Mouse (Mus musculus) ES-E14 (cell line): ENCODE data around the gene Zfp451. TPM values are rescaled to one million over a fixed set of nuclear protein-coding genes. Genes with fewer than 3 reads are reported as not detected.

Experiments used
- DNase-seq: peaks from one replicate; pipeline ENCODE4 v3.0.0-alpha.2; 2013; ENCODE audit warnings: low read depth, low spot score
- H3K27ac ChIP-seq: 2 replicates; pipeline ENCODE4 v1.5.1; 2012; ENCODE audit warnings: low read depth, mild to moderate bottlenecking, low read length, moderate library complexity, mixed read lengths; ENCODE audit not compliant: poor library complexity, insufficient read depth, severe bottlenecking
- H3K36me3 ChIP-seq: 2 replicates; pipeline ENCODE4 v1.6.1; 2012; ENCODE audit warnings: mild to moderate bottlenecking, low read length, moderate library complexity, mixed read lengths; ENCODE audit not compliant: control insufficient read depth, poor library complexity, insufficient read depth, severe bottlenecking
- H3K4me1 ChIP-seq, 2 experiments: fragments of 150-350 bp in 1 of 2; sonication (generic) in 1 of 2; 2 replicates each; pipeline ENCODE4 v1.6.1; 2012; ENCODE audit warnings: low read length in 2 of 2, mild to moderate bottlenecking in 1 of 2, mixed read lengths in 1 of 2; ENCODE audit not compliant: control insufficient read depth in 2 of 2, insufficient read depth in 2 of 2, poor library complexity in 1 of 2
- H3K4me3 ChIP-seq, 2 experiments: fragments of 150-350 bp in 1 of 2; sonication (generic) in 1 of 2; 2 replicates each; pipeline ENCODE4 v1.5.1; 2012; ENCODE audit warnings: low read length in 2 of 2, low read depth in 1 of 2, mild to moderate bottlenecking in 1 of 2, mixed read lengths in 1 of 2; ENCODE audit not compliant: insufficient read depth in 1 of 2, poor library complexity in 1 of 2, severe bottlenecking in 1 of 2
- H3K9ac ChIP-seq: 2 replicates; pipeline ENCODE4 v1.6.1; 2012; ENCODE audit warnings: low read depth, mild to moderate bottlenecking, low read length, mixed read lengths; ENCODE audit not compliant: poor library complexity, insufficient read depth, severe bottlenecking
- H3K9me3 ChIP-seq: fragments of 150-350 bp; sonication (generic); 2 replicates; pipeline ENCODE4 v1.6.1; 2012; ENCODE audit warnings: low read depth, mild to moderate bottlenecking, low read length; ENCODE audit not compliant: control insufficient read depth, insufficient read depth
- CHD2 ChIP-seq: IDR thresholded peaks from 2 replicates; pipeline ENCODE4 v1.6.1; 2014; ENCODE audit warnings: mild to moderate bottlenecking, low read depth, low read length, inconsistent platforms
- HCFC1 ChIP-seq: IDR thresholded peaks from 2 replicates; pipeline ENCODE4 v1.6.1; 2012; ENCODE audit warnings: low read length, inconsistent platforms, borderline replicate concordance; ENCODE audit not compliant: insufficient read depth
- MAFK ChIP-seq: IDR thresholded peaks from 2 replicates; pipeline ENCODE4 v1.6.1; 2014; ENCODE audit warnings: mild to moderate bottlenecking, low read depth, low read length, inconsistent platforms; ENCODE audit not compliant: insufficient read depth
- ZC3H11A ChIP-seq: IDR thresholded peaks from 2 replicates; pipeline ENCODE4 v1.6.1; 2012; ENCODE audit warnings: low read depth, mild to moderate bottlenecking, inconsistent platforms, low read length, borderline replicate concordance
- ZNF384 ChIP-seq: IDR thresholded peaks from 2 replicates; pipeline ENCODE4 v1.6.1; 2012; ENCODE audit warnings: low read depth, low read length, inconsistent platforms
- in situ Hi-C, 2 experiments: fragments of 600-800 bp; cut with MboI; formaldehyde crosslinking; loops; one replicate each; pipeline ENCODE4 v1.15.1; 2025; ENCODE audit warnings: low sequenced_read_pairs in 2 of 2, inconsistent platforms in 1 of 2; ENCODE audit not compliant: unreplicated experiment in 2 of 2
- total RNA-seq: library from RNA; depleted of rRNA; stranded (reverse); fragments of 300-350 nt; gene quantifications from 2 replicates; pipeline ENCODE4 v1.2.3, GENCODE M21; 2012

Gene Zfp451
- total RNA-seq, 1 experiment, result 27.7 TPM

DNA sequence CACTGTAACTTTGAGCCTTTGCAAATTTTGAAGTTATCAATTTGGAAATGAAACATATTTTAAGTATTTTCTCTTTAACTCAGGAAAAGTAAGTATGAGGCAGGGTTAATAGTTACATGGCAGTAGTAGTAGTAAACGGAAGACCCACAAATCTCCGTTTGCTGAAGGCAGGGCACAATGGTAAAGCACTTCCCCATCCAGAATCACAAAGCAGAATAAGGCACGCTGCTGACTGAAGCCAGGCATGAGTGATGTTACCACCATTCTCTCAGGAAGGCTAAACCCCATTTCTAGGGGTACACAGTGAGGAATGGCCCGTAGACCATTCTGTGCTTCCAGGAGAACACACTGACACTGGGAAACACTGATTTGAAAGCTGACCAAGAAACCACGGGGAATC lies 26.3 kb downstream of the Zfp451 start:
- no peak for DNase-seq
- peaks cover 0 to 2% of the 10 kb centered on the region in 2 experiments; a peak in 1 of 4 replicates for H3K4me1 ChIP-seq
- no peaks in the 10 kb centered on the region for H3K9me3 ChIP-seq
- in situ Hi-C loops, result no loop called here
- no peak overlapping the region for H3K27ac ChIP-seq
- H3K4me3 ChIP-seq, result no peak overlapping the region
- no peak overlapping the region for H3K9ac ChIP-seq
- no peak for TF ChIP-seq MAFK
- TF ChIP-seq ZNF384, result no peak
- no peak for TF ChIP-seq CHD2
- TF ChIP-seq ZC3H11A, result no peak
- no peak for TF ChIP-seq HCFC1
- H3K36me3 ChIP-seq, result peaks cover 6% of the 10 kb centered on the region

DNA sequence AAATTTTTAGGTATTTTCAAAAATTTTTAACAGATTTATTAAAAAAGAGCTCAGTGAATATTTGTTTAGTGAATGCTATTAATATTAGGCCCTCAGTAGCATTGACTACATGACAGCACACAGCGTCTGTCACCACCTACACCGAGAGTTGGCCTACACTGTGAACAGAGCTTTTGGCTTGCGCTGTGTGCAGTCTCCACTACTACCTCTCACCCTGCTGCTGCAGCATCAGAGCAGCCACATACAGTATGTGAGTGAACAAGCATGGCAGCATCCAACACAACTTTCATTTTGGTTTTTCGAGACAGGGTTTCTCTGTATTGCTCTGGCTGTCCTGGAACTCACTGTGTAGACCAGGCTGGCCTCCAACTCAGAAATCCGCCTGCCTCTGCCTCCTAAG lies 29.8 kb downstream of the Zfp451 start:
- H3K27ac ChIP-seq, result no peak overlapping the region; the same call in 1 of the 2 replicates
- DNase-seq, result no peak
- no peak overlapping the region for H3K9ac ChIP-seq

DNA sequence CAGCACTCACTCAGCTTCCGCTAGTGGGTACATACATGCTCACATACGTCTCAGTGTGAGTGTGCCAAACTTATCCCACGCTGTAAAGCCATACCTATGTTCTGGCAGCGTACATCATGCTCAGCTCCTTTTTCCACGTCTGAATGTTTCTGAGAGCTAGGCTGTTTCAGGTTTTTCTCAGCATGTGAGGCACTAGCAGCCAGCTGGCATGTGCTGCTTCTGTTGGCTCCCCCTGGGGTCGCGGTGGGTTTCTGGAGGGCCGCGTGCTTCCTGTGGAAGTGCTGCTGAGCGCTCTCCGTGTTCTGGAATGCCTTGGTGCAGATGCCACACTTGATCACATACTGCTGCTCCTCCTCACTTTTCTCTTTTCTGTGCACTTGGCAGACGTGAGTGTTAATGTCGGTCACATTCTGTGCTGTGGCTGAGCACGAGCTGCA lies 38.2 kb downstream of the Zfp451 start:
- Histone ChIP-seq H3K9me3 (no peaks in the 10 kb centered on the region), H3K9ac (no peak overlapping the region), H3K4me3 (no peak overlapping the region), H3K36me3 (peaks cover 17% of the 10 kb centered on the region), H3K27ac (no peak overlapping the region), H3K4me1 (0 out of 4 replicates have a peak, but pooled peaks cover 0 to 3% of the 10 kb centered on the region in 2 experiments)
- DNase-seq, result no peak
- TF ChIP-seq ZNF384 (no peak), CHD2 (no peak), HCFC1 (no peak), ZC3H11A (no peak), MAFK (no peak)
- in situ Hi-C loops, result no loop called here

More for the DNA sequence above, 29.8 kb downstream of the Zfp451 start:
- Histone ChIP-seq H3K36me3 (peaks cover 9% of the 10 kb centered on the region), H3K4me1 (peaks cover 2% of the 10 kb centered on the region in 2 experiments; a peak in 1 of 4 replicates), H3K9me3 (no peaks in the 10 kb centered on the region), H3K4me3 (no peak overlapping the region)
- in situ Hi-C loops, result no loop called here
- TF ChIP-seq HCFC1, result no peak
- no peak for TF ChIP-seq CHD2
- no peak for TF ChIP-seq MAFK
- no peak for TF ChIP-seq ZC3H11A
- no peak for TF ChIP-seq ZNF384

DNA sequence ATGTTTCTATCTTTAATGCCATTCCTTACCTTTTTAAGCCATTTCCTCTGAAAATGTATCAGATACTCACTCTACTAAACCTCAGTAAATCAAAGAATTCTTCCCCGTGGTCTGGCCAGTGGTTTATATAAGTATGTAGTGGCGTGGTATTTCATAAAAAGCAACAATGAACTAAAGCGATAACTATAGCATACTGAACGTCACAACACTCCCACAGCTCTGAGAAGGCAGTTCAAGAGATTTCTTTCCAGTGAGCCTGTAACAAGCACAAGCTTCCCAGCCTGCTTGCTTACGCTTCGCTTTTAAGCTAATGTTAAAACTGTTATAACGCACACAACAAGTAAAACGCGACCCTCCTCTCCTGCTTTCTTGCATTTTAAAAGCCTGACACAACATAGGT lies 42.3 kb downstream of the Zfp451 start:
- in situ Hi-C loops, result no loop called here
- no peak overlapping the region for H3K9ac ChIP-seq
- H3K36me3 ChIP-seq, result peaks cover 23% of the 10 kb centered on the region
- no peak overlapping the region for H3K4me3 ChIP-seq
- TF ChIP-seq MAFK (no peak), ZNF384 (no peak), CHD2 (no peak)
- H3K27ac ChIP-seq, result no peak overlapping the region
- no peaks in the 10 kb centered on the region for H3K9me3 ChIP-seq
- no peak for DNase-seq
- no peaks in the 10 kb centered on the region for H3K4me1 ChIP-seq

DNA sequence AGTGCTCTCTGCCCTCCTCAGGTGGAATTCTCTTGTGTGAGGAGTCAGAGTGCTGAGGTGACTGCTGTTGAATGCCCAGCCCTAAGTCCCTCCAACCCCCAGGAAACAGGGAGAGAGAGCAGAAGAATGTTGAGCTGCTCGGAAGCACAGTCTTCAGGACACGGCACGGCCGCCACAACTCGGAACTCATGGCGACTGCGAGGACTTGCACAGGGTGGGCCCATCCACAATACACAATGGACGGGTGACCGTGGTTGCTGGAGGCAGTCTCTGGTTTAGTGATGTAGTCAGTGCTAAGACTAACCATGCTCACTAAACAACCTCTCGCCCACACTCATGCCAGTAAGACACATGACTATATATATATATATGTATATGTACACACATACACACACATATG lies 42.8 kb downstream of the Zfp451 start:
- in situ Hi-C loops, result no loop called here
- DNase-seq, result no peak
- TF ChIP-seq ZC3H11A (no peak), MAFK (no peak), ZNF384 (no peak), HCFC1 (no peak), CHD2 (no peak)
- Histone ChIP-seq H3K9ac (no peak overlapping the region), H3K27ac (no peak overlapping the region), H3K9me3 (no peaks in the 10 kb centered on the region), H3K4me1 (no peaks in the 10 kb centered on the region), H3K4me3 (no peak overlapping the region), H3K36me3 (peaks cover 20% of the 10 kb centered on the region)
